Mouse (Mus musculus) embryonic stem cell, embryonic (primary cell): Measurements from ENCODE around the gene Nufip2.
"Not testable (repeated sequence)": the region's sequence is repeated elsewhere in the genome, so short reads cannot be mapped to it uniquely, and the experiment has no call there.

Source experiments
- CTCF ChIA-PET, 4 experiments: fragments of 300-600 bp in 2 of 4; fragments of 350-600 bp in 2 of 4; sonication (Branson Sonifier 250); formaldehyde crosslinking; loops; one replicate each; lab custom pipeline; 2022; ENCODE audit warnings: inconsistent platforms in 2 of 4; lab: Charles Lee
- POLR2A ChIA-PET, 4 experiments: fragments of 300-600 bp in 2 of 4; fragments of 350-600 bp in 2 of 4; sonication (Branson Sonifier 250); formaldehyde crosslinking; loops; one replicate each; lab custom pipeline; 2022; ENCODE audit warnings: antibody characterized with exemption in 4 of 4, inconsistent platforms in 1 of 4; lab: Charles Lee

The Nufip2 gene

DNA sequence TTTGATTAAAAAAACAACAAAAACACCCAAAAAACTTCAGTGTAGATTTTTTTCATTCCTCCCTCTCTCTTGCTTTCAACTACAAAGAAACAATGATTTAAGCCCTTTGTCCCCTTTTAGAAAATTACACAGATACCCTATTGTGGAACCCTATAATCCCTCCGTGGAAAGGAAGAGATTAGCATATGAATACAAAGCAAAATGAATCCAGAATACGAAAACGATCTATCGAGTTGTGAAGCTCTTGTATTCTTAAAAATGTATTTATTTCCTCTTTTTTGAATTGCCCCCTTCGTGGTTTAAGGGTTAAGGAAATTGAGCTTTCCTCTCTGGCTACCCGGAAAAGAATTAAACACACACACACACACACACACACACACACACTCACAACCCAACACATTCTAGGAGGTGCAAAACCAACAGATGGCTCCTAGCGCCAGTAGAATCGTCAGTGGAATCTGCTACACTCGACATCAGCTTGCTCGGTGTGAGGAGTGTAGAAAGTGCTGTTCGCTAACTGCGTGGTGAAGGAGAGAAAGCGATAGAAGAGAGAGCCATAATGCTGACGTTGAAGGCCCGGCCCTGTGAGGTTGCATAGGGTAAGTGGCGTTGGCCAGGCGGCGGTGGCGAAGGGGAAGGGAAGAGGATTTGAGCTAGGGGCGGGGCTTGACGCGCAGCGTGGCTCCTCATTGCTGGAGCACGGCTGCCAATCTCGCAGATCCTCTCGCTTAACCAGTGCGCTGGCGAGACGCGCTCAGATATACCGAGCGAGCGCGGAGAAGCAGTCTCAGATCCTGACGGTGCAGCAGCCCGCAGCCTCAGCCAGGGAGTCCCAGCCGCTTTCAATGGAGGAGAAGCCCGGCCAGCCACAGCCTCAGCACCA lies at the start of gene Nufip2:
TSS of gene Nufip2 (plus strand) at position 773 of the 883 bp plus-strand sequence.
- ChIA-PET CTCF (interaction anchor here (0.6 to 1.3 kb wide), 7 partner anchors 12 to 438 kb away, joined by 3 to 10 read pairs (median 4); no protein-coding TSS in a partner anchor), POLR2A (interaction anchor here (0.5 to 8.6 kb wide), 81 partner anchors 7 to 1317 kb away, joined by 3 to 436 read pairs (median 4); partner anchors contain the start of genes Abhd15 (in 1 of the 4), Cryba1 (in 1 of the 4), Eral1 (in 1 of the 4) and Nek8 (in 1 of the 4))

DNA sequence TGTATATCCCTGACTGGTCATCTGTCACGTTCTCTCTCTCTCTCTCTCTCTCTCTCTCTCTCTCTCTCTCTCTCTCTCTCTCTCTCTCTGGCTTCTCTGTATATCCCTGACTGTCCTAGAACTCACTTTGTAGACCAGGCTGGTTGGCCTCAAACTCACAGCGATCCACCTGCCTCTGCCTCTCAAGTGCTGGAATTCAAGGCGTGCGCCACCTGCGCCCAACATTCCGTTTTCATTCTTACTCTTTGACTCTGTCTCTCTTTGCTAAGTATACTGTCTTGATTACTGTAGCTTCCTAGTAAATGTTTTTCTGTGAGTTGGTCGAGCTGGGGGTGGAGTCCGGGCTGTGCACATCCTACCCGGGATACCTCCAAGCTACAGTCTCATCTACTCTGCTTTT lies 44.6 kb upstream of the Nufip2 start:
- ChIA-PET CTCF (interaction anchor here in 3 of 4 experiments (0.6 to 1.1 kb wide), 7 partner anchors 9 to 174 kb away, joined by 3 to 4 read pairs (median 4); no protein-coding TSS in a partner anchor), POLR2A (interaction anchor here in 3 of 4 experiments (0.7 to 1.9 kb wide), 7 partner anchors 10 to 33 kb away, joined by 3 to 5 read pairs (median 3); partner anchors contain the start of gene Taok1 (in 1 of the 3))

GRCm38 (mm10) chr11:77645481-77645880 lies 40.5 kb upstream of the Nufip2 start:
- ChIA-PET CTCF (no interaction called here), POLR2A (interaction anchor here in 1 of 4 experiments (0.8 to 1.5 kb wide), 3 partner anchors 20 to 126 kb away, joined by 3 to 4 read pairs (median 3); no protein-coding TSS in a partner anchor)

- CTCF ChIA-PET, result interaction anchor here in 1 of 4 experiments (0.6 to 1.1 kb wide), 2 partner anchors 15 to 25 kb away, joined by 3 to 5 read pairs; no protein-coding TSS in a partner anchor
Observed at GRCm38 (mm10) chr11:77648878-77649277, 37.1 kb upstream of the Nufip2 start.

GRCm38 (mm10) chr11:77652484-77652883 lies 33.5 kb upstream of the Nufip2 start:
- CTCF ChIA-PET, result interaction anchor here (0.6 to 0.7 kb wide), 8 partner anchors 11 to 506 kb away, joined by 3 to 7 read pairs (median 4); no protein-coding TSS in a partner anchor

More at GRCm38 (mm10) chr11:77648878-77649277, 37.1 kb upstream of the Nufip2 start:
- POLR2A ChIA-PET, result interaction anchor here in 2 of 4 experiments (0.8 to 1.4 kb wide), 6 partner anchors 14 to 245 kb away, joined by 3 to 5 read pairs (median 4); partner anchors contain the start of gene Pipox (in 1 of the 2)

DNA sequence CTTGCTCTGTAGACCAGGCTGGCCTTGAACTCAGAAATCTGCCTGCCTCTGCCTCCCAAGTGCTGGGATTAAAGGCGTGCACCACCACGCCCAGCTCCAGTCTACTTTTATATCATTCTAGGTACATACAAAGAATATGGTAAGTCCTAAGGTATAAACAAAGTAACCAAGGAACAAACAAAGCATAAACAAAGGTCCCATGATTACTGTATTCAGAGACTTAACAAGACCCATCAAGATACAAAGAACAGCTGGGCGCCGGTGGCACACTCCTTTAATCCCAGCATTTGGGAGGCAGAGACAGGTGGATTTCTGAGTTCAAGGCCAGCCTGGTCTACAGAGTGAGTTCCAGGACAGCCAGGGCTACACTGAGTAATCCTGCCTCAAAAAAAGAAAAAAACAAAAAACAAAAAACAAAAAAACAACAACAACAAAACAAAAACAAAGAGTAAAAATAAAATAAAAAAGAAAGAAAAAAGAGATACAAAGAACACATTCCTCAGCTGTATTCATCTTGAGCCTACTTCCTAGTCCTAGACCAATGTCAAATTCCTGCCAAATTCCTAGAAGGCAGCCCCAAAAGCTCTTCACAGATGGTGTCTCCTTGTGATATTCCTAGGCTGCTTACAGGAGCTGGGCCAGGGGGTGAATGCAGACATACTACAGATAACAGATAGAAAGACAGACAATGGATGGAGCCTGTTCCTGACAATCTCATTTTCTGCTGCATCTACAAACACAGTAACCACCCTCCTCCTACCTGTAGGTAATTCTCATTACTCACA lies 32.4 kb upstream of the Nufip2 start:
- CTCF ChIA-PET, result interaction anchor here (0.6 to 1.5 kb wide), 9 partner anchors 10 to 34 kb away, joined by 3 to 9 read pairs (median 4); no protein-coding TSS in a partner anchor
- POLR2A ChIA-PET, result interaction anchor here (0.7 to 5.7 kb wide), 27 partner anchors 10 to 890 kb away, joined by 3 to 36 read pairs (median 5); partner anchors contain the start of genes Nufip2 (in 3 of the 4), Pipox (in 1 of the 4) and Taok1 (in 1 of the 4)

More at GRCm38 (mm10) chr11:77652484-77652883, 33.5 kb upstream of the Nufip2 start:
- POLR2A ChIA-PET, result interaction anchor here (0.6 to 5.7 kb wide), 10 partner anchors 9 to 332 kb away, joined by 3 to 36 read pairs (median 4); partner anchors contain the start of gene Nufip2 (in 2 of the 4)

GRCm38 (mm10) chr11:77659986-77660385 lies 26.0 kb upstream of the Nufip2 start:
- CTCF ChIA-PET, result no interaction called here
- POLR2A ChIA-PET, result interaction anchor here in 2 of 4 experiments (1.1 to 1.6 kb wide), 3 partner anchors 20 to 31 kb away, joined by 4 to 5 read pairs (median 5); partner anchors contain the start of gene Nufip2 (in 1 of the 2)

GRCm38 (mm10) chr11:77663639-77664038 lies 22.3 kb upstream of the Nufip2 start:
- POLR2A ChIA-PET, result interaction anchor here (0.6 to 5.0 kb wide), 11 partner anchors 10 to 449 kb away, joined by 3 to 29 read pairs (median 5); partner anchors contain the start of gene Nufip2 (in 3 of the 4)
- CTCF ChIA-PET, result interaction anchor here (0.5 to 2.2 kb wide), 7 partner anchors 10 to 513 kb away, joined by 3 to 11 read pairs (median 5); partner anchors contain the start of gene Nek8 (in 1 of the 4)

- CTCF ChIA-PET, result interaction anchor here in 3 of 4 experiments (0.5 to 2.2 kb wide), 5 partner anchors 9 to 227 kb away, joined by 3 to 11 read pairs (median 5); no protein-coding TSS in a partner anchor
- POLR2A ChIA-PET, result interaction anchor here (0.6 to 5.0 kb wide), 9 partner anchors 9 to 450 kb away, joined by 3 to 29 read pairs (median 6); partner anchors contain the start of gene Nufip2 (in 2 of the 4)
Observed at GRCm38 (mm10) chr11:77664046-77664445, 21.9 kb upstream of the Nufip2 start.

- POLR2A ChIA-PET, result interaction anchor here in 3 of 4 experiments (0.6 to 5.0 kb wide), 8 partner anchors 8 to 56 kb away, joined by 3 to 29 read pairs (median 4); partner anchors contain the start of gene Nufip2 (in 2 of the 3)
- CTCF ChIA-PET, result interaction anchor here in 2 of 4 experiments (0.6 to 1.1 kb wide), 3 partner anchors 12 to 15 kb away, joined by 4 to 5 read pairs (median 4); no protein-coding TSS in a partner anchor
Observed at GRCm38 (mm10) chr11:77665384-77665783, 20.6 kb upstream of the Nufip2 start.

DNA sequence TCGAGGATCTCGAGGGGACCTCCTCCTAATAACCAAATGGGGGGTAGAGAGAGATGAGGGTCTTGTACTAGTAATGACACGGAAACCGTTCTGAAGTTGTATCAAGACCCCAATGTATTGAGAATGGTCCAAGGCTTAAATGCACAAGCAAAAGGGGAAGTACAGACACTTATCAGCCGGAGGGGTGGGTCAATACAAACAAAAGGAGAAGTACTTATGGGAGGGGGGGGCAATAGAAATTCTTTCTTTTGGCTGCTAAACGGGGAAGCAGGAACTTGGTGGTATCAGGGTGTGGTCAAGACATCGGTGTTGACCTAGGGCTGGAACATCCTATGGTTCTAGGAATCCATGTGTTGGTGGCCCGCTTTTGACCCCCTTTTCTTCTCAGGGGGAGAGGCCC lies 19.2 kb upstream of the Nufip2 start:
- CTCF ChIA-PET, result not testable (repeated sequence)
- POLR2A ChIA-PET, result interaction anchor here (0.6 to 5.0 kb wide), 7 partner anchors 9 to 24 kb away, joined by 3 to 29 read pairs (median 4); partner anchors contain the start of gene Nufip2 (in 1 of the 4)

GRCm38 (mm10) chr11:77672746-77673145 lies 13.2 kb upstream of the Nufip2 start:
- ChIA-PET CTCF (interaction anchor here (0.6 to 2.0 kb wide), 33 partner anchors 9 to 756 kb away, joined by 3 to 12 read pairs (median 4); partner anchors contain the start of gene Nufip2 (in 1 of the 4)), POLR2A (interaction anchor here (0.5 to 6.8 kb wide), 59 partner anchors 7 to 510 kb away, joined by 3 to 173 read pairs (median 5); partner anchors contain the start of genes Nufip2 (in 3 of the 4), Taok1 (in 2 of the 4), Ankrd13b (in 1 of the 4) and Git1 (in 1 of the 4))

DNA sequence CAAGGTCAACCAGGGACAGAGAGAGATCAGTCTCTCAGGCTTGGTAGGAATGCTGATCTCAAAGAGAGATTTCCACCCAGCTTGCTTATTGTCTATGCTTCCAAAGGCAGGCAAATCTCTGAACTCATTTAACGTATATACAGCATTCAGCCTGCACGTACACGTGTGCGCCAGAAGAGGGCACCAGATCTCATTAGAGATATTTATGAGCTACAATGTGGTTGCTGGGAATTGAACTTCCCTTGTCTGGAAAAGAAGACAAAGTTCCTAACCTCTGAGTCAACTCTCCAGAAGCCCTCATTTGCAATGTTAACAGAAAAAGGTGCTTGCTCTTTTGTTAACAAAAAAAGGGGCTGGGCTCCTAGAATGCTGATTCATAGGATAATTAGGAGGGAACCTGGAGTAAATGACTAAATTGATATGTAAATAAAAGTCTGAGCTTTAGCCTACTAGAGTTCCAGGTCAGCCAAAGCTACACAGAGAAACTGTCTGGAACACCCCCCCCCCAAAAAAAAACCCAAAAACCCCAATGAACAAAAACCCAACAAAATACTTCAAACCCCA lies 12.4 kb upstream of the Nufip2 start:
- POLR2A ChIA-PET, result interaction anchor here (0.6 to 6.8 kb wide), 83 partner anchors 8 to 787 kb away, joined by 3 to 173 read pairs (median 4); partner anchors contain the start of genes Nufip2 (in 3 of the 4), Pipox (in 2 of the 4), Taok1 (in 2 of the 4) and Ankrd13b (in 1 of the 4)

DNA sequence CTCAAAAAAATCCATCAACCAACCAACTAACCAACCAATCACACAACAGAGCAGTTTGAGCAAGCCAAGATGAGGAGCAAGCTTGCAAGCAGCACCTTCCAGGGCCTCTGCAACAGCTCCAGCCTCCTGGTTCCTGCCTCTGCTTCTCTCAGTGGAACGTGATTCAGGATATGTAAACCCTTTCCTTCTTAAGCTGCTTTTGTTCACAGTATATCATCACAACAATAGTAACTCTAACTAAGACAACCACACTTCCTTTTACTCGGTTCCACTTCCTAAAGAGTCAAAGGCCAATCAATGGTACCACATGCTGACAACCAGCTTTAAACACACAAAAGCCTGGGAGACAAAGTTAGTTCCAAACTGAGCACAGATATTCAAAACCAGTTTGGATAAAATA lies 5.9 kb upstream of the Nufip2 start:
- CTCF ChIA-PET, result interaction anchor here (0.6 to 1.5 kb wide), 8 partner anchors 14 to 113 kb away, joined by 3 to 7 read pairs (median 4); partner anchors contain the start of gene Myo18a (in 1 of the 4)
- POLR2A ChIA-PET, result interaction anchor here (0.6 to 3.5 kb wide), 40 partner anchors 7 to 506 kb away, joined by 3 to 50 read pairs (median 5); partner anchors contain the start of genes Taok1 (in 2 of the 4) and Nufip2 (in 1 of the 4)

More for the DNA sequence above, 12.4 kb upstream of the Nufip2 start:
- CTCF ChIA-PET, result interaction anchor here (0.6 to 2.0 kb wide), 66 partner anchors 9 to 757 kb away, joined by 3 to 12 read pairs (median 4); partner anchors contain the start of genes Nufip2 (in 3 of the 4), Ankrd13b (in 1 of the 4), Phf12 (in 1 of the 4) and Taok1 (in 1 of the 4)

DNA sequence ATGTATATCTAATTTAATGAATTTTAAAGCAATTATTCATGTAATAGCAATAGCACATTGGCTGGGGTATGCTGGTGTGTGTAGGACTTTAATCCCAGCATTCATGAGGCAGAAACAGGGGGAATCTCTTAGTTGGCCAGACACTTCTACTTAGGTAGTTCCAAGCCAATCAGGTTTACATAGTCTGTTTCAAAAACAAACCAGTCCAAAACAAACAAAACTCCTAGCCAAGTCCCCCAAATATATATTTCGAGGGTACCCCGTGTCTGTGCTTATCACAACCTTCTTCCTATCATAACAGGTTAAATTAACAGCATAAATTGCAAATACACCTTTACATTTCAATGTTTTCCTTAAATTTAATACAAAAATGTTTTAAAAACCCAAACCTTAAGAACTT lies 1.1 kb upstream of the Nufip2 start:
- ChIA-PET POLR2A (interaction anchor here (0.6 to 8.6 kb wide), 38 partner anchors 7 to 492 kb away, joined by 3 to 436 read pairs (median 4); partner anchors contain the start of genes Nek8 (in 1 of the 4) and Tlcd1 (in 1 of the 4)), CTCF (interaction anchor here in 2 of 4 experiments (1.2 to 1.3 kb wide), 2 partner anchors 11 kb away, joined by 4 to 8 read pairs; no protein-coding TSS in a partner anchor)
